8 mouse cellular contexts compared by ENCODE assay signal in the genomic region with DNA sequence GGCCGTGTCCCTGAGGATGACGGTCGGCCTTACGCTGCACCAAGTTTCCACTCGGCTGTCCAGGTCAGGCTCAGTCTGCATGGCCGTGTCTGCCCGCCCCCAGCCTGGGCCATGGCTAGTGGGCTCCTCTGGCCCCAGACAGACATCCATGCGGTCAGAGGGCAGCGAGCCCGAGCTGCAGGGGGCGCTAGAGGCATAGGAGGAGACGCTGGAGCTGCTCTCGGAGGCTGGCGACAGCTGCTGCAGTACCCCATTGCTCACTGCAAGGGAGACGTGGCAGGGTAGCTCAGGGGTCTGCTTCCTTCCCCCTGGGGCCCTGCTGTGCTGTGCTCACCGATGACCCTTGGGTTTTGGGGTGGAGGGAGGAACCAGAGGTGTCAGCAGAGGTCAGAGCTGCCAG. TPM values are rescaled to one million over a fixed set of nuclear protein-coding genes. Genes with fewer than 3 reads are reported as not detected.
DNase-seq lines count a peak whose midpoint lies in the region; ATAC-seq and TF ChIP-seq lines count a peak whose summit lies in the region.

No protein-coding gene starts in this region.

- H3K4me1 ChIP-seq in kidney, embryonic 16.5 days (ENCODE audit: insufficient read depth, low read length), result peaks cover 5% of the 10 kb centered on the region; the same call in 1 of the 2 replicates
- H3K4me1 ChIP-seq in E14TG2a.4 (replicated peaks; ENCODE audit: low read depth, low read length), result peaks cover 62% of the 10 kb centered on the region
- H3K4me1 ChIP-seq in bone marrow, adult 2 months (ENCODE audit: control insufficient read depth, insufficient read depth, low read length), result no peaks in the 10 kb centered on the region

- peaks cover 15% of the 10 kb centered on the region; the same call in 1 of the 2 replicates for H3K27me3 ChIP-seq in kidney, embryonic 16.5 days (ENCODE audit: insufficient read depth, low read length)
- peaks cover 54% of the 10 kb centered on the region for H3K27me3 ChIP-seq in E14TG2a.4 (ENCODE audit: insufficient read depth, low read length)

- no peak overlapping the region for H3K9ac ChIP-seq in kidney, embryonic 16.5 days (replicated peaks; ENCODE audit: low read length)

- no peaks in the 10 kb centered on the region for H3K9me3 ChIP-seq in kidney, embryonic 16.5 days (ENCODE audit: low read length)
- no peaks in the 10 kb centered on the region for H3K9me3 ChIP-seq in E14TG2a.4 (ENCODE audit: low read length)

- DNase-seq in kidney, adult 18-20 months, result peak; percentile 47
- DNase-seq in heart, postnatal 4 days, result peak; percentile 74
- peak; percentile 78 for DNase-seq in lung, postnatal 36 days
- no peak for DNase-seq in frontal cortex, postnatal 36 days (ENCODE audit: low spot score in 2 of 2)
- no peak for DNase-seq in layer of hippocampus, adult 9-10 months (ENCODE audit: low spot score)

- no peak for ATAC-seq in kidney, embryonic 16.5 days (ENCODE audit: low FRiP score, low TSS enrichment)

- no peak overlapping the region for H3K27ac ChIP-seq in kidney, embryonic 16.5 days (ENCODE audit: low read length)
- H3K27ac ChIP-seq in bone marrow, adult 2 months (ENCODE audit: control insufficient read depth, insufficient read depth, low read depth, low read length, poor library complexity), result no peak overlapping the region

- H3K36me3 ChIP-seq in kidney, embryonic 16.5 days (ENCODE audit: insufficient read depth, low read length), result no peaks in the 10 kb centered on the region
- no peaks in the 10 kb centered on the region for H3K36me3 ChIP-seq in E14TG2a.4 (ENCODE audit: insufficient read depth, low read length)

- H3K4me3 ChIP-seq in kidney, embryonic 16.5 days (ENCODE audit: low read length), result no peak overlapping the region
- 0 out of 2 replicates have a peak overlapping the region, but pooled peaks have one; percentile 20 for H3K4me3 ChIP-seq in E14TG2a.4 (replicated peaks; ENCODE audit: low read length)
- H3K4me3 ChIP-seq in bone marrow, adult 2 months (replicated peaks; ENCODE audit: control insufficient read depth, low read depth, low read length), result no peak overlapping the region

- peak; percentile 55 for TF ChIP-seq CTCF in E14TG2a.4 (conservative IDR thresholded peaks at IDR 0.05; ENCODE audit: low read length)
- TF ChIP-seq CTCF in bone marrow, adult 2 months (IDR thresholded peaks at IDR 0.05; ENCODE audit: control insufficient read depth, insufficient read depth, low read length), result peak; percentile 63

- H3K4me2 ChIP-seq in kidney, embryonic 16.5 days (replicated peaks; ENCODE audit: low read depth, low read length), result no peak overlapping the region

- WGBS in kidney, embryonic 16.5 days, result 23% methylated on average over 16 of the region's 16 CpGs
- 44% methylated on average over 16 of the region's 16 CpGs for WGBS in bone marrow, adult 2 months

- no peak for TF ChIP-seq POLR2A in bone marrow, adult 2 months (IDR thresholded peaks at IDR 0.05; ENCODE audit: borderline replicate concordance, control insufficient read depth, low read depth, low read length)

RNA-seq across cellular contexts. Expression of gene Pdzd7, which starts 8.7 kb away (rescaled TPM):
- polyA plus RNA-seq in kidney, embryonic 16.5 days (2015; fragmentation: Nextera tagmentation; extraction: Ambion mirVana), result 0.82 and 0.89 TPM in 2 replicates
- not detected in 2 replicates for polyA plus RNA-seq in bone marrow, adult 2 months (2011; ENCODE audit: insufficient read depth, insufficient read length, low replicate concordance, missing spikeins)
- not detected for total RNA-seq in heart, postnatal 4 days (2021)

RNA-seq across cellular contexts. Expression of gene Sfxn3, which starts 10.4 kb away (rescaled TPM):
- 25.6 and 27.4 TPM in 2 replicates for polyA plus RNA-seq in kidney, embryonic 16.5 days (2015; fragmentation: Nextera tagmentation; extraction: Ambion mirVana)
- 8.1 and 13.5 TPM in 2 replicates for polyA plus RNA-seq in bone marrow, adult 2 months (2011; ENCODE audit: insufficient read depth, insufficient read length, low replicate concordance, missing spikeins)
- total RNA-seq in heart, postnatal 4 days (2021), result 10 to 100 TPM; 26.3 to 27.2 TPM

RNA-seq across cellular contexts. Expression of gene Lzts2, which starts 22.7 kb away (rescaled TPM):
- polyA plus RNA-seq in kidney, embryonic 16.5 days (2015; fragmentation: Nextera tagmentation; extraction: Ambion mirVana), result 57.5 and 59.2 TPM in 2 replicates
- 3.1 and 11.2 TPM in 2 replicates for polyA plus RNA-seq in bone marrow, adult 2 months (2011; ENCODE audit: insufficient read depth, insufficient read length, low replicate concordance, missing spikeins)
- 10 to 100 TPM; 52.6 to 68.0 TPM for total RNA-seq in heart, postnatal 4 days (2021)

RNA-seq across cellular contexts. Expression of gene Mrpl43, which starts 30.6 kb away (rescaled TPM):
- 69.5 and 72.8 TPM in 2 replicates for polyA plus RNA-seq in kidney, embryonic 16.5 days (2015; fragmentation: Nextera tagmentation; extraction: Ambion mirVana)
- polyA plus RNA-seq in bone marrow, adult 2 months (2011; ENCODE audit: insufficient read depth, insufficient read length, low replicate concordance, missing spikeins), result 18.7 and 23.9 TPM in 2 replicates
- 10 to 100 TPM; 45.3 to 45.5 TPM for total RNA-seq in heart, postnatal 4 days (2021)

RNA-seq across cellular contexts. Expression of gene Twnk, which starts 31.4 kb away (rescaled TPM):
- 28.4 and 31.5 TPM in 2 replicates for polyA plus RNA-seq in kidney, embryonic 16.5 days (2015; fragmentation: Nextera tagmentation; extraction: Ambion mirVana)
- 6.2 and 13.5 TPM in 2 replicates for polyA plus RNA-seq in bone marrow, adult 2 months (2011; ENCODE audit: insufficient read depth, insufficient read length, low replicate concordance, missing spikeins)
- 10 to 100 TPM; 12.3 to 14.4 TPM for total RNA-seq in heart, postnatal 4 days (2021)

Comparison
In these comparisons a context has a peak if more than half of its experiments do, and no peak if none do; other contexts are left out.
1. DNase-seq: peak in kidney, adult 18-20 months (single experiment), heart, postnatal 4 days (single experiment) and lung, postnatal 36 days (single experiment); none in frontal cortex, postnatal 36 days (0 of 2) and layer of hippocampus, adult 9-10 months (single experiment).